Mouse (Mus musculus): Measurements from ENCODE around the gene Svip. TPM values are rescaled to one million over a fixed set of nuclear protein-coding genes. Genes with fewer than 3 reads are reported as not detected.

The Svip gene
- total and polyA plus RNA-seq, 3 experiments = 2.9 to 5.6 TPM; not detected in 1

DNA sequence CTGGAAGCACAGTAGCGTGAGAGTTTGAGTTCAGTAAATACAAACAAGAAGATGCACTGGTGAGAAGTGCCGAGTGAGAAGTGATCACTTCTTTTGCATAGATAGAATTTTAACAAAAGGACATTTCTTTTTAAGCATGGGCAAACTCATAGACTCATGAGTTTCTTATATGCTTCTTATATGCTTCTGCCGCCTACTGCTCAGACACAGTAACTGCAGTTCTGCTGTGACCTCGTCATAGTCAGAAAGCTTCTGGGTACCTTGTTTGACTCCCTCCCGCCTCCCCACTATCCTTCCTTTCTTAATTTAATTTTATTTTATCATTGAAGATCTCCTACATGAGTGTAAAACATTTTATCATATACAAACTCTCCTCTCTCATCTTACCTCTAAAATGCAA, 26.5 kb downstream of the Svip start:
- H3K4me3 ChIP-seq (ENCODE audit: control insufficient read depth in 1 of 2, insufficient read depth in 1 of 2, low read depth in 2 of 2, low read length in 2 of 2) = no peak overlapping the region
- no peak overlapping the region for H3K9ac ChIP-seq (ENCODE audit: control insufficient read depth, low read depth, low read length, poor library complexity, severe bottlenecking)
- H3K27me3 ChIP-seq (ENCODE audit: control insufficient read depth in 1 of 2, insufficient read depth in 2 of 2, low read length in 2 of 2) = no peaks in the 10 kb centered on the region
- no peak overlapping the region for H3K27ac ChIP-seq (ENCODE audit: control insufficient read depth, low read depth, low read length)
- no peaks in the 10 kb centered on the region for H3K9me3 ChIP-seq (replicated peaks; ENCODE audit: insufficient read depth, low read length)
- peaks cover 12 to 13% of the 10 kb centered on the region in 2 experiments for H3K4me1 ChIP-seq (ENCODE audit: control insufficient read depth in 1 of 2, insufficient read depth in 2 of 2, low read length in 2 of 2)
- H3K36me3 ChIP-seq (ENCODE audit: control insufficient read depth in 1 of 2, insufficient read depth in 2 of 2, low read length in 2 of 2) = peaks cover 0 to 14% of the 10 kb centered on the region in 2 experiments; a peak in 2 of 4 replicates
- H3K79me2 ChIP-seq (ENCODE audit: control insufficient read depth, insufficient read depth, low read length, poor library complexity) = no peaks in the 10 kb centered on the region
- DNase-seq (ENCODE audit: low read depth, low spot score) = peak; percentile 61
- TF ChIP-seq ZMIZ1 (IDR thresholded peaks at IDR 0.05; ENCODE audit: low read depth, low read length) = no peak
- no peak for TF ChIP-seq UBTF (IDR thresholded peaks at IDR 0.05; ENCODE audit: borderline replicate concordance, insufficient read depth, low read depth, low read length)
- TF ChIP-seq RAD21 (IDR thresholded peaks at IDR 0.05; ENCODE audit: low read depth, low read length) = peak; percentile 61
- TF ChIP-seq CTCF (IDR thresholded peaks at IDR 0.05 in 2 of 3, conservative IDR thresholded peaks at IDR 0.05 in 1 of 3; ENCODE audit: control insufficient read depth in 1 of 3, insufficient read depth in 1 of 3, low read depth in 2 of 3, low read length in 3 of 3, poor library complexity in 1 of 3, severe bottlenecking in 1 of 3) = peak; percentile 35 to 61 (median 52); a peak in 5 of 6 replicates
- no peak for TF ChIP-seq POLR2A (IDR thresholded peaks at IDR 0.05; ENCODE audit: control insufficient read depth in 1 of 2, insufficient read depth in 1 of 2, low read depth in 1 of 2, low read length in 2 of 2, poor library complexity in 1 of 2)
- TF ChIP-seq POLR2AphosphoS2 (IDR thresholded peaks at IDR 0.05; ENCODE audit: low read length) = no peak
- peak; percentile 65 for TF ChIP-seq SMC3 (IDR thresholded peaks at IDR 0.05; ENCODE audit: low read depth, low read length)
- peak; percentile 20; the same call in 1 of the 2 replicates for TF ChIP-seq ZC3H11A (IDR thresholded peaks at IDR 0.05; ENCODE audit: low read depth, low read length)

DNA sequence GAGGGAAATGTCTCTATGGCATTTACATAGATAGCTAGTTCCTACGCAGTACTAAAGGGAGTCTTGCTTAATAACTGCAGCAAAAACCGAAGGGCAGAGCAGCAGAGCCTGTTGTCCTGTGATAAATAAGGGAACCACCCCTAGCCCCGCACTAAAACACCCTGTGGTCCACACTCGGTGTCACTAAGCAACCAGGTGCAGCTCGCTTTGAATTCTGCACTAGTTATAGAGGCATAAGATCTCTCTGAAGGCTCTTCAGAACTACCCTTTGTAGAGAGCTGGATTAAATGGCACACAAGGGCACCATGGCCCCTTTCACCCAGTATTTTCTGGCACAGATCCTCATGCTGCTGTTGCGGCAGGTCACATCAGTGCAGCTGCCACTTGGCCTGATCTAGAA, 30.6 kb downstream of the Svip start:
- Histone ChIP-seq H3K36me3 (ENCODE audit: control insufficient read depth in 1 of 2, insufficient read depth in 2 of 2, low read length in 2 of 2) (no peaks in the 10 kb centered on the region), H3K79me2 (ENCODE audit: control insufficient read depth, insufficient read depth, low read length, poor library complexity) (no peaks in the 10 kb centered on the region), H3K9me3 (replicated peaks; ENCODE audit: insufficient read depth, low read length) (no peaks in the 10 kb centered on the region), H3K27me3 (ENCODE audit: control insufficient read depth in 1 of 2, insufficient read depth in 2 of 2, low read length in 2 of 2) (no peaks in the 10 kb centered on the region), H3K9ac (ENCODE audit: control insufficient read depth, low read depth, low read length, poor library complexity, severe bottlenecking) (no peak overlapping the region), H3K27ac (ENCODE audit: control insufficient read depth, low read depth, low read length) (no peak overlapping the region), H3K4me1 (ENCODE audit: control insufficient read depth in 1 of 2, insufficient read depth in 2 of 2, low read length in 2 of 2) (no peaks in the 10 kb centered on the region), H3K4me3 (ENCODE audit: control insufficient read depth in 1 of 2, insufficient read depth in 1 of 2, low read depth in 2 of 2, low read length in 2 of 2) (no peak overlapping the region)
- DNase-seq (ENCODE audit: low read depth, low spot score) = no peak
- no peak for TF ChIP-seq MAFK (IDR thresholded peaks at IDR 0.05; ENCODE audit: borderline replicate concordance, low read depth, low read length)
- TF ChIP-seq ZMIZ1 (IDR thresholded peaks at IDR 0.05; ENCODE audit: low read depth, low read length) = no peak
- no peak for TF ChIP-seq MAX (IDR thresholded peaks at IDR 0.05; ENCODE audit: low read length)
- TF ChIP-seq TBP (IDR thresholded peaks at IDR 0.05; ENCODE audit: low read depth, low read length) = no peak
- TF ChIP-seq TCF12 (IDR thresholded peaks at IDR 0.05; ENCODE audit: low read depth, low read length) = no peak
- TF ChIP-seq MYC (IDR thresholded peaks at IDR 0.05; ENCODE audit: low read depth, low read length) = no peak
- no peak for TF ChIP-seq NELFE (IDR thresholded peaks at IDR 0.05; ENCODE audit: low read depth, low read length)
- no peak for TF ChIP-seq POLR2AphosphoS5 (IDR thresholded peaks at IDR 0.05; ENCODE audit: borderline replicate concordance, low read depth, low read length)
- no peak for TF ChIP-seq ELF1 (IDR thresholded peaks at IDR 0.05; ENCODE audit: low read depth, low read length)

DNA sequence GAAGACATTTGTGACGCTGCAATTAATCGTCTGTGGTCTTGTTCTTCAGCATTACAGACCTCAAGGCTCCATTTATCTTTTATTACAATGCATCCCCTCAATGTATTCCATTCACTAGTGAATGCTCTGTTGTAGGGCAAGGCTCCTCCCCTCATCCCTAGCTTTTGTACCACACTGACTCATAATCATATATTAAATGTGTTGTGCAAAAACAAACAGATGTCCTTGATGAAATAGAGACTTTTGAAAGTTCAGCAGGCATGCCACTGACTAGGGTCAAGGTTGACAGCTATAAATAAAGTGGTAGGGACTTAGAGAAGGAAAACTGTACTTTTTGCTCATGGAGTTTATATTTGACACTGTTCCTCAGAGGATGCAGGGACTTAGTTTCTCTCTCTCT, 32.3 kb downstream of the Svip start:
- DNase-seq (ENCODE audit: low read depth, low spot score) = no peak
- no peaks in the 10 kb centered on the region for H3K9me3 ChIP-seq (replicated peaks; ENCODE audit: insufficient read depth, low read length)
- TF ChIP-seq POLR2AphosphoS2 (IDR thresholded peaks at IDR 0.05; ENCODE audit: low read length) (no peak), GATA1 (IDR thresholded peaks at IDR 0.05; ENCODE audit: low read depth, low read length) (no peak), CTCF (IDR thresholded peaks at IDR 0.05 in 2 of 3, conservative IDR thresholded peaks at IDR 0.05 in 1 of 3; ENCODE audit: control insufficient read depth in 1 of 3, insufficient read depth in 1 of 3, low read depth in 2 of 3, low read length in 3 of 3, poor library complexity in 1 of 3, severe bottlenecking in 1 of 3) (no peak), NELFE (IDR thresholded peaks at IDR 0.05; ENCODE audit: low read depth, low read length) (no peak), EP300 (IDR thresholded peaks at IDR 0.05; ENCODE audit: low read depth in 1 of 2, low read length in 2 of 2) (no peak), ZC3H11A (IDR thresholded peaks at IDR 0.05; ENCODE audit: low read depth, low read length) (no peak), MAX (IDR thresholded peaks at IDR 0.05; ENCODE audit: low read length) (no peak), POLR2AphosphoS5 (IDR thresholded peaks at IDR 0.05; ENCODE audit: borderline replicate concordance, low read depth, low read length) (no peak)

More for the DNA sequence above, 32.3 kb downstream of the Svip start:
- no peak overlapping the region for H3K27ac ChIP-seq (ENCODE audit: control insufficient read depth, low read depth, low read length)
- H3K9ac ChIP-seq (ENCODE audit: control insufficient read depth, low read depth, low read length, poor library complexity, severe bottlenecking) = no peak overlapping the region
- no peak overlapping the region for H3K4me3 ChIP-seq (ENCODE audit: control insufficient read depth in 1 of 2, insufficient read depth in 1 of 2, low read depth in 2 of 2, low read length in 2 of 2)
- no peaks in the 10 kb centered on the region for H3K36me3 ChIP-seq (ENCODE audit: control insufficient read depth in 1 of 2, insufficient read depth in 2 of 2, low read length in 2 of 2)
- no peaks in the 10 kb centered on the region for H3K79me2 ChIP-seq (ENCODE audit: control insufficient read depth, insufficient read depth, low read length, poor library complexity)
- no peaks in the 10 kb centered on the region for H3K4me1 ChIP-seq (ENCODE audit: control insufficient read depth in 1 of 2, insufficient read depth in 2 of 2, low read length in 2 of 2)
- no peaks in the 10 kb centered on the region for H3K27me3 ChIP-seq (ENCODE audit: control insufficient read depth in 1 of 2, insufficient read depth in 2 of 2, low read length in 2 of 2)

Data from MEL (cell line).